Mouse (Mus musculus) embryo, embryonic 9.5 days (tissue): Measurements from ENCODE around the gene Ikbip.

Source experiments
- DNase-seq: peaks from one replicate; pipeline ENCODE4 v3.0.0-alpha.2; 2017; ENCODE audit errors: extremely low spot score

Ikbip gene

DNA sequence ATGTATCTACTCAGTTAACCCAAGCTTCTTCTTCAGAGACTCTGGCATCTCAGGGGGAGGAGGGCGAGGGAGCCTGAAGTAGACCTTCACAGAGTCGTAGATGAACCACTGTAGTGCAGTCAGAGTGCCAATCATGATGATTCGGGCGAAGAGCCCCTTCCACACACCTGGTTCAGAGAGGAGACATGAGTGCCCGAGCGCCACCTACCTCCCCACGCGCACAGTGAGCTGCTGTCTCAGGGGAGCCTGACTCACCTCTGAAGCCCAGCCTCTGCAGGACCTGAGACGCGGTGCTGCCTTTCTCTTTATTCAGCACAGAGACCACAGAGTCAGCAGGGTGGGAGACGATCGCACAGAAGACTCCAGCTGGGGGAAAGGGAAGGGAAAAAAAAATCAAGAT is 34.2 kb downstream of the Ikbip start:
- no peak for DNase-seq

DNA sequence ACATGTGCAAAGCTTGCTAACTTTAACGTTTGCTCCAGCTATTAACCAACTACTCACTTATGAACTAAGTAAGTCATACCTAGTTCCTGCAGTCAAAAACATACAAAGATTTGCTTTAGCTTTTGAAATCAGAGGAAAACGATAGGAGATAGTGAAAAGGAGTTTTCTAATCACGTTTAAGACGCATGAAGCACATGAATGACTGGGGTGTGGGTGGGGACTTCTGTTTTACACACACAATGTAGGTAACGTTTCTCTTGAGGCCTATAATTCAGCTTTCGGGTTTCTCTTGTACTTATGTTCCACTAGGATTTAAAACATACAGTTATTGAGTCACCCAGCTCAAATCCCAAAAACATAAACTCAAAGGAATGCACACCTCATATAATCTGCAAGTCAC is 39.9 kb downstream of the Ikbip start:
- no peak for DNase-seq

DNA sequence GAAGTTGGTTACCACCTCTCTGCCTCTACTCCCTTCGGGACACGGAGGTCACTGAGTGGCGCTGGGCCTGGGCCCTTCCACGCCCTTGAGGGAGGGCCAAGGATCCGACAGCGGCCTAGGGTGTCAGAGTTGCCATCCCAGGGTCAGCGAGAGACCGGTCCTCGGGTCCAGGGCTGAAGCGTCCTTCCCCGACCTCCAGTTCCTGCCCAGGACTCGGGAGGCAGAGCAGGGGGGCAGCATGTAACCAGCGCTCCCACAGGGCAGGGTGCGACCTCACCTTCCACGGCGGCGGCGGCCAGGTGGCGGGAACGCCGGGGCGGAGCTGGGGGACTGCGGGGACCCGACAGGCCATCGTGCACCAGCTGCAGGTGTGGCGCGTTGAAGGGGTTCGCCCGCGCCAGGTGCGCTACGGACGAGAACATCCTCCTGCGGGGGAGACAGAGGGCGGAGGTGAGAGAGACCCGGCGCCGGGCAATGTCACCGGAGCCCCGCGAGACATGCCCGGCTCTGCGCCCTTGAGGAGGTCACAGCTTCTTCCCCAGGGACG is 40.6 kb downstream of the Ikbip start:
- DNase-seq = peak; percentile 55

DNA sequence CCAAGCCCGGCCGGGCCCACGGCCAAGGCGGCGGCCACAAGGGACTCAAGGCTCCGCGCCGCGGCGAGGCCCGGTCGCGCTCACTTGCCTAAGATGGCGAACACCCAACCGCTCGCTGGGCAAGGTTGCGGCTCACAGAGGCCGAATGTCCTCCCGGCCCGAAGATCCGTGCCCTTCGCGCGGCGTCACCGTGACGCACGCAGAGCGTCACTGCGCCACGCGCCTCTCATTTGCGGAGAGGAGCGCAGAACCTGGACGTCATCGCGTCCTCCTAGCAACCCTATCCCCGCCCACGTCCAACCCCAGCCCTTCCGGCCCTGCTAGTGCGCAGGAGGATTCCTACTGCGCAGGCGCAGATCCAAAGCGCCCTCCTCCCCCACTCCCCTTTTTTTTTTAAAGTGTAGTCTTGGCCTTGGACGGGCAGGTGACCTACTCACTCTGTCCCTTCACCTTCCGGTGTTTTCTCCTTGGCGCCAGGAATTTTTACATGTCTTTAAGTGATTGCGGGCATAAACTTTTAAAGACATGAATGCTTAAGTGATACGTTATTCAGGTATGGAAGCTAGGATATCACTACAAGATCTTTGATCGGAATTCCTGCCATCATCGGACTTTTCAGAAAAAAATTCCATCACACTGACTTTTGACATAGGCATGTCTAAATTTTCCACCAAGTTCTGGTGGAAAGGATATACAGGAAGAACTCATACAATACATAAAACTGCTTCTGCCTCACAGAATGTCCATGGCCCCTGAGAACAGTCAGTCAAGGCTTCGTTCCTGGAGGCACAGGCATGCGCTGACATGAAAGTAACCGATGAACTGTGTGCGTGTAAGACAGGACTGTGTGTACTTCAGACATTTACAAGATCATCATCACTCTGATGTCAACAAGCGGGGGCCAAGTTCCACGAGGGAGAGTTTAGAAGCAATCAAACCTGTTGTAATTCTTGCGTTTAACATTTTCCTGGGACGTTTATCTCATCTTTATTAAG is 41.4 kb downstream of the Ikbip start, which contains the start of gene Slc25a3:
TSS of gene Slc25a3 (minus strand) at position 232 of the 995 bp plus-strand sequence.
- peak; percentile 97 for DNase-seq

DNA sequence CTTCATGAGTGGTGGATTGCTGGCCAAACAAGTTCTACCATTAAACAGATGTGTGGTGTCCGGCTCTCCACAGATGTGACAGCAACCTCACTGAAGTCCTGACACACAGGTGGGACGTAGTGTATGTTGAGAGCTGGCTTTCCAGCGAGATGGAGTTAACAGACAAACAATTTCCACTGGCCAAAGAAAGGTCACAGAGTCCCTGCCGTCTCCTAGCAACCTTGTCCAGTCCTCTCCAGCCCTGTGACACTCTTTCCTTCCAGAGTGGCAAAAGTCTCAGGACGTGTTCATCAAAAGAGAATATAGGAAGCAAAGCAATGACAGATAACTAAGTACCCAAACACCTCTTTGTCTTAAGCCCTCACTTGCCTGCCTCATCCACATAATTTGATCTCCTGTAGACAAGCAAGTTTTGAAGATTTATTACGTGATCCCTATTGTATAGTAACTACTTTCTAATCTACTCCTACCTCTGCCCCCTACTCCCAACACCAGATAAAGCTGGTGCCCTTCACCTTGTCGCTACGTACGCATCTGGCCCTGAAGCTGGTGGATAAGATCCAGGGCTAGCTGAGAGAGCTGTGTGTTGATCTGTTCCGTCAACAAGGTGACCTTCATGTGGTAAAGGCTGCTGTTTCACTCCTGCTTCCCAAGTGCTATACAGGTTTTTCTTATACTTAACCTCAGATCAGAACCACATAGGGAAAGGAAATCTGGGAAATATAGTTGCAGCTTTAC is 44.0 kb downstream of the Ikbip start:
- no peak for DNase-seq

DNA sequence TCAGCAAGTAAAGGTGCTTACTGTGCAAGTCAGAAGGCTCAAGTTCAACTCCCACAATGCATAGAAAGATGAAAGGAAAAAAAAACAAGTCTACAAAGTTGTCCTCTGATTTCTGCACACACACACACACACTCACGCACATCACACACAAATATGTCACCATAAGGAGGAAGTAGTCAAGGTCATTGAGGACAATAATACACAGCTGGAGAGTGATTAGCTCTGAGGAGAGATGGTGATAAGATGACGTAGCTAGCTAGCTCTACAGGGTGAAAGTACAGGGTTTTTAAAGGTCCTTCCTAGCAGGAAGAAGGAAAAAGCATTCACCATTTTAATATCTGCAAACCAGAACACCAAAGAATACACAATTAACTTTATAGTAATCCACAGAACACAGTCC is 44.7 kb downstream of the Ikbip start:
- no peak for DNase-seq

DNA sequence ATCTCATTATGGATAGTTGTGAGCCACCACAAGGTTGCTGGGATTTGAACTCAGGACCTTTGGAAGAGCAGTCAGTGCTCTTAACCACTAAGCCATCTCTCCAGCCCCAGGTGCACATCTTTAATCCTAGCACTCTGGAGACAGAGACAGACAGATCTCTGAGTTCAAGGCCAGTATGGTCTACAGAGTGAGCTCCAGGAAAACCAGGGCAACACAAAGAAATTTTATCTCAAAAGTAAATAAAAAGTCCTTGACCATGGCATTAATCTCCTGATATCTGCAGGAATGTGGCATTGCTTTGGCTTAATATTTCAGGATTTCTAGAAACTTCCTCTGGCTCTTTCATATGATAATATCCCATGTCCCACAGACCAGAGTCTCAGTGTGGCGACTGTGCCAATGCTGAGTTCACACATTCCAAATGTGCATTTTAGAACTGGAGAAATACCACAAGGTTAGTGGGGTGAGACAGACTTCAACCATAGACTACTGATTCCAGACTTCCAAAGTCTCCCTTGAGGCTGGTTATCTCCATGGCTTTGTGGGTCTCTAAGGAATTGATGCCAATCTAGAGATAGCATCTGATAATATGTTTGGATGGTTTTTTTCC is 45.9 kb downstream of the Ikbip start:
- no peak for DNase-seq

DNA sequence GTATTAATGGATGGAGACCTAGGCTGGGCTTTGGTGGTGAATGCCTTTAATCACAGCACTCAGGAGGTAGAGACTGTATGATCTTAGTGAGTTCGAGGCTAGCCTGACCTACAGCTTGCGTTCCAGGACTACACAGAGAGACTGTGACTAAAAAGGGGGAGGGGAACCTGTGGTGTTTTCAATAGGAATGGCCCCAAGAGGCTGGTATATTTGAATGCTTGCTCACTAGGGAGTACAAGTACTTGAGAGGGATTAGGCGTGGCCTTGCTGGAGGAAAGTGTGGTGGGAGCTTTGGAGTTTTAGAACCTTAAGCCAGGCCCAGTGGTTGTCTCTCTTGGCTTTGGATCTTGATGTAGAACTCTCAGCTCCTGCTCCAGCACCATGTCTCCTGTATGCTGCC is 48.1 kb downstream of the Ikbip start:
- no peak for DNase-seq

DNA sequence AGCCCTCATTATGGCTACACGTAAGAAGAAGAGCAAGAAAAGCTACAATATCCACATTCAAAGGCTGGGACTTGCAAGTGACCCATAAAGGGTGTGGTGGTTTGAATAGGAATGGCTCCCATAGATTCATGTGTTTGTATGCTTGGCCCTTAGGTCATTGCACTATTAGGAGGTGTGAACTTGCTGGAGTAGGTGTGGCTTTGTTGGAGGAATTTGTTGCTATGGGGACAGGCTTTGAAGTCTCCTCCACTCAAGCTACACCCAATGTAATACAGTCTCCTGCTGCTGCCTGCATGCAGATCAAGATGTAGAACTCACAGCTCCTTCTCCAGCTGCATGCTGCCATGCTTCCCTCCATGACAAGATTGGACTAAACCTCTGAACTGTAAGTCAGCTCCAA is 48.8 kb downstream of the Ikbip start:
- no peak for DNase-seq

DNA sequence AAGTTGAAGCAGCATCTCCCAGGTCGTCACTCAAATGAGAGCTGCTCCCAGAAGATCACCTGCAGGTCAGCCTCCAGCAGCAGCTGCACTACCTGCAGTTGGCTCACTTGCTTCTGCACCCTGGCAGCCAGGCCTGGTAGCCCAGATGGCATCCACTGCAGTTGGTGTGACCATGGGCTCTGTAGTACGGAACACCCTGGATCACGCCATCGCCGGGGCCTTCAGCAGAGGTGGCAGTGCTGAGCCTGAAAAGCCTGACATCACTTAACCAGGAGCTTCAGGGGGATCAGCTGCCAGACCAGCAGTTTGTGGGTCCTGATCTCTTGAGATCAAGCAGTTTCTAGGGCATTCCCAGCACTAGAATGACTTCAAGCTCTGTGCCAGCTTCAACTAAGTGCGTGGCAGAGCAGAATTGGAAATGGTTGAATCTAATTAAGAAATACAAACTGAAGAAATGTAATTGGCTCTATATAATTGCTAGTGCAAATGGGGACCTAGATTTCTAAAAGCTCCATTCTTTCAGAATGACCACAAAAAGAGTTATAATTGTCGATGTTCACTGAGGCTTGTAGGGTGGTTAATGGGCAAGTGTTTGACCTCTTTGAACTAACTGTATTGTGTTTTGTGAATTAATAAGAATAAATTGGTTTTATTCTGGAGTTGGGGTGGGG is 52.7 kb downstream of the Ikbip start:
- DNase-seq = no peak

DNA sequence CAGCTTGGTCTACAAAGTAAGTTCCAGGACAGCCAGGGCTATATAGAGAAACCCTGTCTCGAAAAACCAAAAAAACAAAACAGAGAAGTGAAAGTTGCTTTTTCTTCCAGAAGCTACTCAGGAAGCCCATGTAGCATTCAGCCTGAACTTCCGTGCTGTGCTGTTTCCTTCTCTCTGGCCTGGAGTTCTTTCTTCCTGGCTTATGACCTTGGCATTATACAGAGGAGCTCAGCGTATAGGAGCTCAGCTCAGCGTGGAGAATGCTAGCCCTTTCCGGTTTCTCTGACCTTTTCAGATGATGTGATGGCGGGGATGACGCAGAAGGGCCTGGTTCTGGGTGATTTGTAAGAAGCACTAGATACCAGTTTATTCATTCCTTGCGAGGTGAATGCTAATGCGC is 54.7 kb downstream of the Ikbip start:
- no peak for DNase-seq

DNA sequence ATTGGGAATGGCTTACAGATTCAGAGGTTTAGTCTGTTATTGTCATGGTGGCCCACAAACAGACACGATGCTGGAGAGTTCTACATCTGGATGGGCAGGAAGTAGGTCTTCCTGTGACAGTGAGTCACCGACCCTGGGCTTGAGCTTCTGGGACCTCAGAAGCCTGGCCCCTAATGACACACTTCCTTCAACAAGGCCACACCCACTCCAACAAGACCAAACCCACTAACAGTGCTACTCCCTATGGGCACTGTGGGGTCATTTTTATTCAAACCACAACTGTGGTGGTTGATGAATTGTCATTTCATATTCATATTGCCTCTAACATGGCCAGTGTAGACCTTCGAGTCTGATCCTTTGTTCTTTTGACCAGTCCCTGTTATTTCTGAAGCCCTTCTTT is 55.6 kb downstream of the Ikbip start:
- no peak for DNase-seq

DNA sequence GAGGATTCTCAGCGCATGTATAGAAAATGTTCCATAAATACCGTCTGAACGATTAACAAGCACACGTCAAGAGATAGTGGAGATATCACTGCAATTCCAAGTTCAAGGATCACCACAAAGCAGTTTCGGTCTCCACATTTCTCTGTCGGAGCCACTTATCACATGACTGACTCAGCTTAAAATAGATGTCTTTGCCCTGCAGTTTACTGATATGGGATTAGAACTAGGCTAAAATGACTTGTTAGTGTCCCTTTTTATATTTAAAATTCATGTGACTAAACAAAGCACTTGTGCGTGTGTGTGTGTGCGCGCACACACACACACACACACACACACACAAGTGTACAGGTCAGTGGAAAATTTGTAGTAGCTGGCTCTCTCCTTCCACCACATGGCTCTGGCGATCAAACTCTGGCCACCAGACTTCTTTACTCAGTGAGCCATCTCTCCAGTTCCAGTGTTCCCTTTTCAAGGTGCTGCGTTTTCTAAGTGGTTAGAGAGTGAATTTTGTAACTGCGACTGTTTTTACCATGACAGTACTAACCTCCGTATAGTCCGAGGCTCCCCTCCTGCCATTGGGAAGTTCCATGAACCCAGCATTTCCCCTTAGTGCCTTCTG is 56.5 kb downstream of the Ikbip start:
- DNase-seq = no peak

DNA sequence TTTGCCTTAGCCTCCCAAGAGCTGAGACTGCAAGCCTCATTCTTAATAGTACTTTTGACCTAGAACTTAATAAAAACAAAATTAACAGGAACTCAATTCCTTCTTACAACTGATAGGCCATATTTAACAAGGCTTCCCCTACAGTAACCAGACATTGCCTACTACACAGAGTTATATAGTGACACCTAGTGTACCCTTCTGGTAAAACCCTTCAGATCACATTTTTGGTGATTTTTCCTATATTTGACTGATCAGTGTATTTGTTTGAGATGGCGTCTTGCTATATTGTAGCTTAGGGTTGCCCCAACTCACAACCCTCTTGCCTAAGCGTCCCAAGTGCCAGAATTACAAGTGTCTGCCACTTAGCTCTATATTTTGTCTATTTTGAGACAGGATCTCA is 58.8 kb downstream of the Ikbip start:
- DNase-seq = no peak

DNA sequence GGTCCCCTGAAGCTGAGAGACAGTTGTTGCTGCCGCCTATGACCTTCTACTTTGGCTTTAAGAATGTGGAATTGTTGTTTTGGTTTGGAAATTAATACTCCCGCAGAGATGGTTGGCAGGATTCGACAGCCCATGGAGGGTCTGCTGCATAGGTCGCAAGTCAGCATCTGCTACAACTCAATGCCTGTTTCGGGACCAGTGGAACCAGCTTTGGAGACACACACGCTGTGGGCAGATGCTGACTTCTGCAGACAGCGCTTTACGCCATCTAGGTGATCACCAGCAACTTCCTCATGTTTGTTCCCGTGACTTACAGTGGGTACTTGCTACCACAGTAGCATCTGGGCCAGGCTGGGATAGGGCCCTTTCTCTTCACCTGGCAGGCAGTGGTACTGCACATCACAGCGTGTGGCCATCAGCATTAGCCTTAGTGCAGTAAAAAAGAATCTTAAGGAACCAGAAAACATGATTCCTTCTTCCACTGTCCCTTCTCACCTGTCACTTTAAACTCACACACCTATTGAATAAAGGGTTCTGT is 60.0 kb downstream of the Ikbip start:
- DNase-seq = no peak

DNA sequence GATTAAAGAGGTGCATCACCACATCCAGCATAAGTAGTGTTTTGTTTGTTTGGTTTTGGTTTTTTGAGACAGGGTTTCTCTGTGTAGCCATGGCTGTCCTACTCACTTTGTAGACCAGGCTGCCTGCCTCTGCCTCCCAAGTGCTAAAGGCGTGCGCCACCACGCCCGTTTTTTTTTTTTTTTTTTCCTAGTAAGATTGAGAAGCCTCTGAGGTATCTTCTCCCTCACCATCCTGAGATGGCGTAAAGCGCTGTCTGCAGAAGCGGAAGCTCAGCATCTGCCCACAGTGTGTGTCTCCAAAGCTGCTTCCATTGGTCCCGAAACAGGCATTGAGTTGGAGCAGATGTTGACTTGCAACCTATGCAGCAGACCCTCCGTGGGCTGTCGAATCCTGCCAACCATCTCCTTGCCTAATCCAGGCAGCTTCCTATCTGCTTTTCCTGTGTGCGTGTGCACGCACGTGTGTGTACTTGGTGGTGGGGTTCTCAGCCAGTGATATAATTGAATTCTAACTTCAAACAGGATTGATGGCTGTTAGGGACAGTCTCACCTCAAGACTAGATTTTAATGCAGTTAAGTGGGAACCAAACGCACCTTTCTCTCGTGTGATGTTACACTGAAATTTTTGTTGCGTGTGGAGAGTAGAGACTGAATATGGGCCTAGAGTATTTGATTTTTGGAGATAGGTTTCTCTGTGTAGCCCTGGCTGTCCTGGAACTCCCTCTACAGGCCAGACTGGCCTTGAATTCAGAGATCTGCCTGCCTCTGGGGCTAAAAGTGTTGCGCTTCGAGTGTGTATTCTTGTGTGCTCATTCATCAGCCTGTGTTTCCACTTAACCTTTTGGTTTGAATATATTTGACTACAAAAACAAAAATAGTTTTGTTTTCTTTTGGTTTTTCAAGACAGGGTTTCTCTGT is 60.8 kb downstream of the Ikbip start:
- no peak for DNase-seq

DNA sequence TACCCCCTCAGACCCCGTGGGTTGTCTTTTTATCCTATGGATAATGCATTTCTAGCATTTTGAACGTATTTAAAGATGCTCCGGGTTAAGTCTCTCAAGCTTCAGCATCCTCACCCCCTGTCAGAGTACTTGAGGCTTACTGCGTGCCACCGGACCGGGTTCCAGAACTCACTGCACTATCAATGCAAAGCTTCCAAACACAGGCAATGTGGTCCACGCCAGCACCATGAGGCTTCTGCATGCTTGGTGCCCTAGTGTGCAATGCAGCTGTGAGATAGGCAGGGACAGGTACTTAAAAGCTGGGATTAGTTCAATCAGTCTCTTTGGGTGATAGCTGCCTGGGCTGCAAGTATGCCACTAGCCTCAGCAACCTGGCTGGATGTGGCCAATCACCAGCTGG is 62.7 kb downstream of the Ikbip start:
- no peak for DNase-seq
